8 mouse cellular contexts compared by ENCODE assay signal in the genomic region with DNA sequence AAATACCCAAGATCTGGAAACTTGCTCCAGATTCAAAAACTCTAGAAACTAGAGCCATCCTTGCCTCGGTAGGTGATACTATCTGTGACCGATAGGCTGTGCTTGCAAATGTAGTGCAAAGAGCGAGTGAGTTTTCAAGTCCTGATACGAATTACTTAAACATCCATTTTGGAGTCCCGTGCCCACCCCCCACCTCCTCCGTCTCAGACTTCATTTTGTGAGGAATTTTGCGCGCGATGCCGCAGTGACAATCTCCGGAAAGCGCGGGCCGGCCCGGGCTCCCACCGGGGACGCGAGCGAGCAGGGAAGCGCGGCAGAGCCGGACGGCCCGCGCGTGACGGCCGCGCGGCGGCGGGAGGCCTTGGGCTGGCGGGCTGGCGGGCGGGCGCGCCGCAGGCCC. TPM values are rescaled to one million over a fixed set of nuclear protein-coding genes. Genes with fewer than 3 reads are reported as not detected.
DNase-seq lines count a peak whose midpoint lies in the region; ATAC-seq and TF ChIP-seq lines count a peak whose summit lies in the region.

No protein-coding gene starts in this region.

- no peak for TF ChIP-seq CTCF in MEL (IDR thresholded peaks at IDR 0.05 in 2 of 3, conservative IDR thresholded peaks at IDR 0.05 in 1 of 3; ENCODE audit: control insufficient read depth in 1 of 3, insufficient read depth in 1 of 3, low read depth in 2 of 3, low read length in 3 of 3, poor library complexity in 1 of 3, severe bottlenecking in 1 of 3)

- peaks cover 53% of the 10 kb centered on the region for H3K79me2 ChIP-seq in MEL (ENCODE audit: control insufficient read depth, insufficient read depth, low read length, poor library complexity)

- H3K27me3 ChIP-seq in heart, embryonic 10.5 days (ENCODE audit: insufficient read depth, poor library complexity, severe bottlenecking) = no peaks in the 10 kb centered on the region
- no peaks in the 10 kb centered on the region for H3K27me3 ChIP-seq in MEL (ENCODE audit: control insufficient read depth in 1 of 2, insufficient read depth in 2 of 2, low read length in 2 of 2)
- H3K27me3 ChIP-seq in embryonic facial prominence, embryonic 14.5 days (replicated peaks; ENCODE audit: control insufficient read depth, insufficient read depth, low read length) = no peaks in the 10 kb centered on the region
- H3K27me3 ChIP-seq in hindbrain, embryonic 16.5 days (replicated peaks; ENCODE audit: control insufficient read depth, insufficient read depth, low read length) = no peaks in the 10 kb centered on the region
- no peaks in the 10 kb centered on the region for H3K27me3 ChIP-seq in lung, embryonic 16.5 days (ENCODE audit: control insufficient read depth, insufficient read depth, low read depth, low read length)

- no peak for TF ChIP-seq EP300 in MEL (IDR thresholded peaks at IDR 0.05; ENCODE audit: low read depth in 1 of 2, low read length in 2 of 2)

- peak overlapping the region; percentile 81 for H3K4me2 ChIP-seq in embryonic facial prominence, embryonic 14.5 days (ENCODE audit: low read depth, low read length)
- H3K4me2 ChIP-seq in hindbrain, embryonic 16.5 days (ENCODE audit: low read length) = peak overlapping the region; percentile 57
- H3K4me2 ChIP-seq in lung, embryonic 16.5 days (ENCODE audit: low read depth, low read length) = peak overlapping the region; percentile 62

- H3K36me3 ChIP-seq in heart, embryonic 10.5 days = no peaks in the 10 kb centered on the region
- peaks cover 4 to 40% of the 10 kb centered on the region in 2 experiments; a peak in 3 of 4 replicates for H3K36me3 ChIP-seq in MEL (ENCODE audit: control insufficient read depth in 1 of 2, insufficient read depth in 2 of 2, low read length in 2 of 2)
- H3K36me3 ChIP-seq in embryonic facial prominence, embryonic 14.5 days (ENCODE audit: control insufficient read depth, insufficient read depth, low read length) = peaks cover 15% of the 10 kb centered on the region; the same call in 1 of the 2 replicates
- H3K36me3 ChIP-seq in hindbrain, embryonic 16.5 days (ENCODE audit: control insufficient read depth, insufficient read depth, low read length) = no peaks in the 10 kb centered on the region
- no peaks in the 10 kb centered on the region for H3K36me3 ChIP-seq in lung, embryonic 16.5 days (ENCODE audit: control insufficient read depth, insufficient read depth, low read length)

- peaks cover 8% of the 10 kb centered on the region; the same call in 1 of the 2 replicates for H3K4me1 ChIP-seq in heart, embryonic 10.5 days
- peaks cover 10 to 11% of the 10 kb centered on the region in 2 experiments for H3K4me1 ChIP-seq in MEL (ENCODE audit: control insufficient read depth in 1 of 2, insufficient read depth in 2 of 2, low read length in 2 of 2)
- peaks cover 24% of the 10 kb centered on the region for H3K4me1 ChIP-seq in embryonic facial prominence, embryonic 14.5 days (ENCODE audit: control insufficient read depth, insufficient read depth, low read length)
- peaks cover 19% of the 10 kb centered on the region for H3K4me1 ChIP-seq in hindbrain, embryonic 16.5 days (ENCODE audit: control insufficient read depth, insufficient read depth, low read depth, low read length)
- H3K4me1 ChIP-seq in lung, embryonic 16.5 days (replicated peaks; ENCODE audit: control insufficient read depth, insufficient read depth, low read length) = peaks cover 15% of the 10 kb centered on the region

- TF ChIP-seq RAD21 in MEL (IDR thresholded peaks at IDR 0.05; ENCODE audit: low read depth, low read length) = no peak

- peak; percentile 85 for DNase-seq in heart, embryonic 10.5 days (ENCODE audit: low spot score)
- no peak for DNase-seq in heart, adult 11 months
- peak; percentile 82 for DNase-seq in MEL (ENCODE audit: low read depth, low spot score)
- DNase-seq in embryonic facial prominence, embryonic 14.5 days (ENCODE audit: low spot score) = peak; percentile 89
- peak; percentile 5 to 7 for DNase-seq in right cerebral cortex, postnatal 36 days (ENCODE audit: low spot score in 2 of 2)
- no peak for DNase-seq in cerebellum, postnatal 25 days

- peak overlapping the region; percentile 81 for H3K4me3 ChIP-seq in heart, embryonic 10.5 days
- H3K4me3 ChIP-seq in MEL (ENCODE audit: control insufficient read depth in 1 of 2, insufficient read depth in 1 of 2, low read depth in 2 of 2, low read length in 2 of 2) = peak overlapping the region; percentile 69 to 99
- H3K4me3 ChIP-seq in embryonic facial prominence, embryonic 14.5 days (ENCODE audit: low read depth, low read length) = peak overlapping the region; percentile 99
- H3K4me3 ChIP-seq in hindbrain, embryonic 16.5 days (ENCODE audit: low read length) = peak overlapping the region; percentile 98
- peak overlapping the region; percentile 99 for H3K4me3 ChIP-seq in lung, embryonic 16.5 days (ENCODE audit: low read length)

- peak; percentile 2 for ATAC-seq in embryonic facial prominence, embryonic 14.5 days (ENCODE audit: low read depth)
- peak; percentile 34 for ATAC-seq in hindbrain, embryonic 16.5 days
- ATAC-seq in lung, embryonic 16.5 days (ENCODE audit: low read depth) = peak; percentile 9

- H3K27ac ChIP-seq in heart, embryonic 10.5 days = peak overlapping the region; percentile 100
- peak overlapping the region; percentile 97 for H3K27ac ChIP-seq in MEL (ENCODE audit: control insufficient read depth, low read depth, low read length)
- peak overlapping the region; percentile 100 for H3K27ac ChIP-seq in embryonic facial prominence, embryonic 14.5 days (replicated peaks; ENCODE audit: low read depth, low read length)
- H3K27ac ChIP-seq in hindbrain, embryonic 16.5 days (ENCODE audit: low read depth, low read length) = peak overlapping the region; percentile 100
- H3K27ac ChIP-seq in lung, embryonic 16.5 days (ENCODE audit: low read length) = peak overlapping the region; percentile 100

- no peaks in the 10 kb centered on the region for H3K9me3 ChIP-seq in heart, embryonic 10.5 days
- no peaks in the 10 kb centered on the region for H3K9me3 ChIP-seq in MEL (replicated peaks; ENCODE audit: insufficient read depth, low read length)
- no peaks in the 10 kb centered on the region for H3K9me3 ChIP-seq in embryonic facial prominence, embryonic 14.5 days (ENCODE audit: control insufficient read depth, low read length)
- H3K9me3 ChIP-seq in hindbrain, embryonic 16.5 days (ENCODE audit: control insufficient read depth, low read length) = no peaks in the 10 kb centered on the region
- no peaks in the 10 kb centered on the region for H3K9me3 ChIP-seq in lung, embryonic 16.5 days (ENCODE audit: control insufficient read depth, low read length)

- 2% methylated on average over 36 of the region's 38 CpGs for WGBS in heart, embryonic 10.5 days
- WGBS in embryonic facial prominence, embryonic 14.5 days = under 1% methylated on average over 29 of the region's 38 CpGs
- WGBS in hindbrain, embryonic 16.5 days = 1% methylated on average over 36 of the region's 38 CpGs
- WGBS in lung, embryonic 16.5 days = under 1% methylated on average over 37 of the region's 38 CpGs

- TF ChIP-seq POLR2A in MEL (IDR thresholded peaks at IDR 0.05; ENCODE audit: control insufficient read depth in 1 of 2, insufficient read depth in 1 of 2, low read depth in 1 of 2, low read length in 2 of 2, poor library complexity in 1 of 2) = no peak

- H3K9ac ChIP-seq in MEL (ENCODE audit: control insufficient read depth, low read depth, low read length, poor library complexity, severe bottlenecking) = peak overlapping the region; percentile 100
- peak overlapping the region; percentile 100 for H3K9ac ChIP-seq in embryonic facial prominence, embryonic 14.5 days (ENCODE audit: low read depth, low read length)
- peak overlapping the region; percentile 100 for H3K9ac ChIP-seq in hindbrain, embryonic 16.5 days (ENCODE audit: low read depth, low read length)
- peak overlapping the region; percentile 100 for H3K9ac ChIP-seq in lung, embryonic 16.5 days (ENCODE audit: low read length)

TF ChIP-seq in MEL, 35 proteins besides CTCF, POLR2A, EP300 and RAD21 (continues in another document):
- TF ChIP-seq CHD2 (IDR thresholded peaks at IDR 0.05; ENCODE audit: low read length) = no peak
- no peak for TF ChIP-seq E2F4 (IDR thresholded peaks at IDR 0.05; ENCODE audit: borderline replicate concordance, low read depth, low read length)
- TF ChIP-seq UBTF (IDR thresholded peaks at IDR 0.05; ENCODE audit: borderline replicate concordance, insufficient read depth, low read depth, low read length) = 0 out of 2 replicates have a peak, but pooled peaks have one; percentile 12
- no peak for TF ChIP-seq ETS1 (IDR thresholded peaks at IDR 0.05; ENCODE audit: low read depth, low read length)
- TF ChIP-seq GATA1 (IDR thresholded peaks at IDR 0.05; ENCODE audit: low read depth, low read length) = peak; percentile 59
- peak; percentile 60 for TF ChIP-seq SIN3A (IDR thresholded peaks at IDR 0.05; ENCODE audit: low read length)
- TF ChIP-seq USF2 (IDR thresholded peaks at IDR 0.05; ENCODE audit: borderline replicate concordance in 1 of 2, insufficient read depth in 1 of 2, low read depth in 1 of 2, low read length in 2 of 2) = no peak
- no peak for TF ChIP-seq RCOR1 (IDR thresholded peaks at IDR 0.05; ENCODE audit: low read depth, low read length)
- no peak for TF ChIP-seq MXI1 (IDR thresholded peaks at IDR 0.05; ENCODE audit: low read depth, low read length)
- no peak for TF ChIP-seq ELF1 (IDR thresholded peaks at IDR 0.05; ENCODE audit: low read depth, low read length)
- TF ChIP-seq ZC3H11A (IDR thresholded peaks at IDR 0.05; ENCODE audit: low read depth, low read length) = no peak

RNA-seq across cellular contexts. Expression of gene Sp3, which starts 1.8 kb away (rescaled TPM):
- 33.0 and 39.6 TPM in 2 replicates for polyA plus RNA-seq in heart, embryonic 10.5 days (2016; fragmentation: Nextera tagmentation; extraction: Ambion mirVana)
- 34.9 and 36.1 TPM in 2 replicates for total RNA-seq in MEL (2012; rRNA removed)
- 100 to 1,000 TPM in 1 of 2 experiments, 10 to 100 TPM in 1; 27.8 to 299 TPM for polyA plus RNA-seq in MEL (2012; ENCODE audit: insufficient read depth in 1 of 2, insufficient read length in 2 of 2, low read depth in 1 of 2, low replicate concordance in 2 of 2, missing spikeins in 1 of 2)
- 68.8 and 69.2 TPM in 2 replicates for polyA plus RNA-seq in embryonic facial prominence, embryonic 14.5 days (2014; fragmentation: Nextera tagmentation; extraction: Ambion mirVana)
- 30.0 and 31.2 TPM in 2 replicates for polyA plus RNA-seq in hindbrain, embryonic 16.5 days (2015; fragmentation: Nextera tagmentation; extraction: Ambion mirVana)
- 59.4 TPM in 2 replicates for polyA plus RNA-seq in lung, embryonic 16.5 days (2015; fragmentation: Nextera tagmentation; extraction: Ambion mirVana)

RNA-seq across cellular contexts. Expression of gene Gm11084, which starts 8.0 kb away (rescaled TPM):
- not detected in 2 replicates for polyA plus RNA-seq in heart, embryonic 10.5 days (2016; fragmentation: Nextera tagmentation; extraction: Ambion mirVana)
- not detected in 2 replicates for total RNA-seq in MEL (2012; rRNA removed)
- not detected for polyA plus RNA-seq in MEL (2012; ENCODE audit: insufficient read depth in 1 of 2, insufficient read length in 2 of 2, low read depth in 1 of 2, low replicate concordance in 2 of 2, missing spikeins in 1 of 2)
- not detected in 2 replicates for polyA plus RNA-seq in embryonic facial prominence, embryonic 14.5 days (2014; fragmentation: Nextera tagmentation; extraction: Ambion mirVana)
- not detected in 2 replicates for polyA plus RNA-seq in hindbrain, embryonic 16.5 days (2015; fragmentation: Nextera tagmentation; extraction: Ambion mirVana)
- not detected in 2 replicates for polyA plus RNA-seq in lung, embryonic 16.5 days (2015; fragmentation: Nextera tagmentation; extraction: Ambion mirVana)

Comparison
In these comparisons a context has a peak if more than half of its experiments do, and no peak if none do; other contexts are left out.
1. DNase-seq: peak in heart, embryonic 10.5 days (single experiment), MEL (single experiment), embryonic facial prominence, embryonic 14.5 days (single experiment) and right cerebral cortex, postnatal 36 days (2 of 2); none in heart, adult 11 months (single experiment) and cerebellum, postnatal 25 days (0 of 2).
2. Peak in every context shown above with its lines, with median percentiles within 50 percentile points of each other: H3K27ac ChIP-seq, H3K4me3 ChIP-seq, H3K9ac ChIP-seq, ATAC-seq and H3K4me2 ChIP-seq.